Mouse (Mus musculus) testis, postnatal 14 days (tissue): ENCODE results near the gene Plcxd2.

Experiments
- DNase-seq: peaks from one replicate; pipeline ENCODE4 v3.0.0; 2021; ENCODE audit warnings: low spot score

Plcxd2 gene

GRCm38 (mm10) chr16:45986236-45986635, 23.8 kb downstream of the Plcxd2 start:
- no peak for DNase-seq

- peak; percentile 8 for DNase-seq
These were observed 25.1 kb downstream of the Plcxd2 start for GRCm38 (mm10) chr16:45984610-45985606.

DNA sequence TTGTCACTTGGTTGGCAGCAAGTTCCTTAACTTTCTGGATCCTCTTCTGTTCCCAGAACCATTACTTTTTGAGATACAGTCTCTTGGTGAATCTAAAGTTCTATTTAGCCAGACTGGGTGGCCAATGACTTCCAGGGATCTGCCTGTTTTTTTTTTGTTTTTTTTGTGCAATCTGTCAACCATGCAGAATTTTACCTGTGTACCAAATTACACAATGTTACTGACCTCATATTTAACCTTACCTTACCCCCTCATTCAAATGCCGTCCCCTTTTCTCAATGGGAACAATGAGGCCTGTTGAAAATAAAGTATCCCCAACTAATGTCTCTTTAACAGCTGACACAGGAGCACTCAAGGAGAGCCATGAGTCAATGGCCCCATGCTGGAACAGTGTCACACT, 33.8 kb downstream of the Plcxd2 start:
- no peak for DNase-seq

DNA sequence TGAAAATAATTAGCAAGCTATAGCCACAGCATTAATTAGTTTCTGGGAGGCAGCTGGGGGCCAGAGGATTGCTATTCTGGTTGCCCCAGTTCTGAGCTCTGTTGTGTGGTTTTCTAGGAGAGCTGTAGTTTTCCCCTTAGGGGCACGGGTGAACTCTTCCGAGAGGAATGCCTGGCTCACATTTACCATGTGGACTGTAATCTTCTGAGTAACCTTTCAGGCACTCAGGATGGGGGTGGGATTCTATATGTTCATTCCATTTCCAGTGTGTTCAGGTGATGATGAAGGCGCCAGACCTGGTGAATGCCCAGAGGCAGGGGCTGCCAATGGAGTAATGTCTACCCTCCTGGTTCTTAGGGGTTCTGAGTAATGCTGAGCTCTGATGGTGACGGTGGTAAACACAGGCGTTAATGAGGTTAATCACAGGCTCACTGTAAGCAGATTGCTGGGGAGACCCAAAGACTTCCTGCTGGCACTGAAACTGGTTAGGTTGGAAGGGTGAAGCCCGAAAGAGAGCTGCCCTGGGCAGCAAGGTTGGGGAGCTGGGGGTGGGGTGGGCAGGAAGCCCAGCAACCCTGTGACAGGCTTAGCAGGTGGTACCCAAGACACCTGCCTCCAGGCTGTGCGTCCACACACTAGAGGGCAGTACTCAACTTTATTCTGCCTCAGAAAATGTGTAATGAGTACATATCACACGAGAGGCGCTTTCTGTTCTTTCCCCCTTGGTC, 35.9 kb downstream of the Plcxd2 start:
- no peak for DNase-seq

DNA sequence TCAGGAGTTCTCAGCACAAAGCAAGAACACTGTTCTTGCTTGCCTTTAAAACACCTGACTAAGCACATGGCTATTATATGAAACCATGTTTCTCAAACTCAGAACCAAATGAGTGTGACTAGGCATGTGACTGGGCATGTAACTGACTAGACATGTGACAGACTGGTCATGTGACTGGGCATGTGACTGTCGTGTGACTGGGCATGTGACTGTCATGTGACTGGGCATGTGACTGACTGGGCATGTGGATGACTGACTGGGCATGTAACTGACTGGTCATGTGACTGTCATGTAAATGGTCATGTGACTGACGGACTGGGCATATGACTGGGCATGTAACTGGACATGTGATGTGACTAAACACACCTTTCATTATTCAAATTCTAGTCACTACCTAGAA, 39.8 kb downstream of the Plcxd2 start:
- peak; percentile 84 for DNase-seq

GRCm38 (mm10) chr16:45968716-45969115, 41.3 kb downstream of the Plcxd2 start:
- DNase-seq: no peak

- peak; percentile 49 for DNase-seq
These were observed 42.5 kb downstream of the Plcxd2 start for GRCm38 (mm10) chr16:45967471-45967870.

DNA sequence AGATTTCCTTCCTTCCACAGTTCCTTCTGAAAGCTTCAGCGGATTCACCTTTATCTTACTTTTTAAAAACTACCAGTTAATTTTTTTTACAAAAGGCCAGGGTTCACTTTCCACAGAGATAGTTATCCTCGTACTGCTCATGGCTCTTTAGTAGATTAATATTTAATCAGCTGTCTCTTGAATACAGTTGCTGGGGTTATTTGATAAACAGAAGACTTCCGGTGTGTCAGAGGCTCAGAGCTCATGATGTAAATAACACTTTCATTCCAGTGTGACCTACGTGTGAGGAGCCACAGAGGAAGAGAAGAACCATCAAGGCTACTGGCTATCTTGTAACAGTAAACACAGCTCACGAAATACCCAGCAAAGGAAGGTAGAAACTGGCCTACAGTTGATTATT, 43.4 kb downstream of the Plcxd2 start:
- DNase-seq: no peak

DNA sequence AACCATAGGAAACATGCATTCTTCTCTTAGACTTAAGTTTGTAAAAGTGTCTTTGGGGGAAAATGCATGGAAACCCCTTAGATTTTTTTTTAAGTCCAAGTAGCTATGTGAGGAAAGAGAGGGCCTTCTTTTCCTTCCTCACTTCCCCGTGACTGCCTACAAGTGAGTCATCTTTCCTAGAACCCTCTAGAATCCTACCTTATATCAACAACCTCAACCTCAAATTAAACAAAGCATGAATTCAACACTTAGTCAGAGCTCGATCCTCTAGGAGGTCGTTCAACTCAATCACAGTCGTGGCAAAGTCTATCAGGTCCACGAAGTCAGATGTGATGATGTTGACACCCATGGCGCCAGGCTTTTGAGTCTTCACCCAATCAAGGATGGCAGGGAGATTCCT, 45.2 kb downstream of the Plcxd2 start:
- no peak for DNase-seq

DNA sequence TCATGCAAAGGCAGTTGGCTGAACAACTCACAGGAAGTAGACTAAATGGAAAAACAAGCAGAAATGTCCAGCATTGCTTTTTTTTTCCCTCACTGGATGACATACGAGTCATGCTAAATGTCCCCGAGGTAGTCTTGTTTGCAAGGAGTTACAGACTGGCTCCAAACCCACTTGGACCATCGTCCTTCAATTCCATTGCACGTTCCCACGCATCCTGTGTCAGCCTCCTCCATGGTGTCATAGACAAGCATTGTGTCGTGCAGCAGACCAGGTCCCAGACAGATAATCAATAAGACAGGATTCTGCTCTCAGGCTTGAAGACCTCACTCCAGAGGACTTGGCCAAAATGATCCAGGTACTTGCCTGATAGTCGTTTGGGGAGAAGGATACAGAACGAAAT, 46.2 kb downstream of the Plcxd2 start:
- DNase-seq: no peak

- DNase-seq: no peak
These were observed 46.9 kb downstream of the Plcxd2 start for GRCm38 (mm10) chr16:45963088-45963487.

DNA sequence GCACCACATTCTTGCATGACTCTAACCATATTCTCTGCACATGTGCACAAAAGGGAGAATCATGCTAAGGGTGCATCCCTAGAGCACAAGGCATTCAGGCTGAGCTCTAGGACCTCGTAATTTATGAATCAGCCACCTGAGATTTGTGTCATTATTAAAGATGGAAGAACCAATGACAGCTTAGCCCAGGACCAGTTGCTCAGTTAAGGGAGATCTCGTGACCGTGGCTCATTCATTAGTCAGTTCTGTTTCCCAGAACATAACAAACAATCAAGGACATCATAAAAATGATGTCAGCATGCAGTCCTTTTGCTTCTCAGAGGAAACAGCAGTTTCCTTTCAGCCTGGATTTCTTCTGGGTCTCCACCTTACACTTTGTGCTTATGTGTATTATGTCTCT, 49.0 kb downstream of the Plcxd2 start:
- DNase-seq: no peak

- DNase-seq: no peak
These were observed 53.5 kb downstream of the Plcxd2 start for GRCm38 (mm10) chr16:45956390-45956950.

DNA sequence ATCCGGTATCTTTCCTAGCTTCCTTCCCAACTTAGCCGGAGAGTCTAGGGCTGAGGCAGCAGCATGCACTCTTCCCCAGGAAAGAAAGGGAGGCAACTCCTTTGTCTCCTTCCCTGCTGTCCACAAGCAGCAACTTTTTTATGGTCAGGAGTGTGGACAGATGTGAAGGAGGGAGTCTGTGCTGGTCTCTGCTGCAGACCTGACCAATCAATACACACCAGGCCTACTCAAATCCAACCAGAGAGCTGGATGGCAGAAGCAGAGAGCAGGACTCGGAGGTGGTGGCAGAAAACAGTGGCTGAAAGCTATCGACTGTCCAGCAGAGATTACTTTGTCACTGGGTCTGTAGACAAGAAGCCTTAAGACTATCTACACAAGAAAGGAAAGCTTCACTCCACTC, 56.6 kb downstream of the Plcxd2 start, which contains the start of gene Phldb2:
Phldb2 (minus strand) TSS at position 205 of the 400 bp plus-strand sequence.
- no peak for DNase-seq

- DNase-seq: no peak
These were observed 57.5 kb downstream of the Plcxd2 start for GRCm38 (mm10) chr16:45952501-45952900.

DNA sequence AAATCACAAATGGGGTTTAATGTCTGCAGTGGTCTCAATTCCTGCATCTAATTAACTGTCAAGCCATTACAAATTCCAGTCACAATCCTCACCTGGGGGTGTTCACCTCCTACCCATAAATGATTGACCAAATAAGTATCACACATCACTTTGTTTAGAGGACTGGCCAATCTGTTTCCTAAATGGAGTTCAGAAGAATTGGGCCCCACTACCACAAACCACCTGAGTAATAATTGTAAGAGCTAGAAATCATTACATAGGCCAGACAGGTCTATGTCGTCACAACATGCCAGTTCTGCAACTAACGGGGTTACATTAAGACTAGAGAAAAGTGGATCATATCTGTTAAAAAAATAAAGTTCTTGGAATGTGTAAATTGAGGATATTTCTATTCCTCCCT, 58.0 kb downstream of the Plcxd2 start:
- no peak for DNase-seq

- no peak for DNase-seq
These were observed 63.7 kb downstream of the Plcxd2 start for GRCm38 (mm10) chr16:45946335-45946734.

DNA sequence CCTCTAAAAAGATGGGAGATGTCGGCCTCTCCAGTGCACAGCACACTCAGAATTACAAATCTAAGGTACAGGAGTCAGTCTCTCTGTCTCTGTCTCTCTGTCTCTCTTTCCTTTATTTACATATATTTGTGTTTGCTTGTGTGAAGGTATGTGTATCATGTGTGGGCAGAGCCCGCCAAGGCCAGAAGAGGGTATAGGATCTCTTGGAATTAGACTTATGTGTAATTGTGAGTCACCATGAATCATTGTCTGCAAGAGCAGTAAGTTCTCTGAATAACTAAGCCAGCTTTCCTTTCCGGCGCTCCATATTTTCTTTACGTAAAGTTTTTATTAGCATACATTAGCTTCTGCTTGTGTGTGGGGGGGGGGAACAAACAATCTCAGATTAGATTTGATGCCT, 64.4 kb downstream of the Plcxd2 start:
- no peak for DNase-seq

- DNase-seq: no peak
These were observed 64.8 kb downstream of the Plcxd2 start for GRCm38 (mm10) chr16:45945174-45945631.

- no peak for DNase-seq
These were observed 67.7 kb downstream of the Plcxd2 start for GRCm38 (mm10) chr16:45942169-45942891.

DNA sequence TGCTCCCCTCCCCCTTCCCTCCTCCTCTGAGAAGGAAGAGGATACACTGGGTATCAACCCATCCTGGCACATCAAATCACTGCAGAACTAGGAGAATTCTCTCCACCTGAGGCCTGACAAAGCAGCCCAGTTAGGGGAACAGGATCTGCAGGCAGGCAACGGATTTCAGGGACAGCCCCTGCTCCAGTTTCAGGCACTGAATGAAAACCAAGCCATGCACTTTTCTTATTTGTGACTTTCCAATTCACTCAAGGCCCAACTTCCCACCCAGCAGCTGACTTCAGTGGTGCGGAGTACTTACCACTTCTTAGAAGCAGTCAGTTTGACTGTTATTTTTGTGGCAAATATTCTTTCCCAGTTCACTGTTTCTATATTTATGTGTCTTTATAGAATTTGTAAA, 69.3 kb downstream of the Plcxd2 start:
- DNase-seq: no peak

DNA sequence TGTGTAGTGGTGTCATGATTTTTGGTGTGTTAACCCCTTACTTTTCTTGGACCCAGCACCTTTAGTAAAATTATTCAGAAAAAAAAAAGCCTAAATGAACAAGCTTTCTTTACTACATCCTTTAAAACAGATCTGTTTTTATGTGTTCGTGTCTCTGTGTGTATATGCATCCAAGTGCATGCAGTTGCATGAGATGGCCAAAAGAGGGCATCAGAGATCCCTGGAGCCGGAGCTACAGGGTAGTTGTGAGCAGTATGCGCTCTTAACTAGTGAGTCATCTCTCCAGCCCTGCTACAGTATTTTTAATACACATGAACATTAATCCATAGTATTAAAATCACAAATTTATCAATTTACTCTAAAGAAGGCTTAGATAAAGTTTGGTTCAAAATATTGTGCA, 70.6 kb downstream of the Plcxd2 start:
- DNase-seq: no peak
